Mouse (Mus musculus) thymus, postnatal 14 days (tissue): ENCODE data around the gene Cyb5d1.

Experiments
- DNase-seq: peaks from one replicate; pipeline ENCODE4 v3.0.0; 2021

Gene Cyb5d1

DNA sequence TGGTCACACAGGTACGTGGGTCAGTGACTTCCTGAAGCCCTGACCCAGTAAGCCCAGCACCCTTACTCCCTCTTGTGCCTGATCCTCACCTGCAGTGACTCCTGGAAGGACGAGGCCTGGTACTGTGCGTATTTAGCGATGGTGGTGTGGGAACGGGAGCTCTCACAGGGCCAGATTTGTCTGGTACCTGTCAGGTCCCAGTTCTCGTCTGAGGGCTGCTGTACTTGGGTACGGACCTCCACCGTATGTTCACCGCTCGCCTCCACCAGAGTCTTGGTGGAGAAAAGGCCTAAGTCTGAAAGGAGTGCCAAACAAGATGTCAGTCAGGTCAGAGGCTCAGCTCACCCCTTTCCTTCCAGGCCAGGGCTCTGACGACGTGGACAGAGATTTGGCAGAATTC, 6.6 kb upstream of the Cyb5d1 start:
- peak; percentile 18 for DNase-seq

DNA sequence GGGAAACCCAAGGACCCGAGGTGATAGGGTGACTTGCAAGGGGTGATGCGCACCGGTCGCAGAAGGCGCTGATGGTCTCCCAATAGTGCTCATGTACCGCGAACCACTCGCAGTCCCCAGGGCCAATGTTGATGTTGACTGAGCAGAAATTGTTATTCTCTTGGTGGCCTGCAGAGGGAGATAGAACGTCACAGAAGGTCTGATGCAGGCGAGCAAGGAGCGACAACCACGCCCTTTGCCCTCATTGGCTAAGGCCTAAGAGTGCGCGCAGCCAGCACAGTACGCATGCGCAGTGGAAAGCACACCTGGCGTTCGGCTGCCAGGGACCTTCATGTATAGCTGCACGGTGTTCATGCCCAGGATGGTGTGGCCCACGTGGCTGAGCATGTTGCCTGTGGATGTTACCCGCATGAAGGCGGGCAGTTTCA, 5.8 kb upstream of the Cyb5d1 start:
- DNase-seq = peak; percentile 92

- no peak for DNase-seq
Observed at GRCm38 (mm10) chr11:69400083-69400850, 4.8 kb upstream of the Cyb5d1 start.

DNA sequence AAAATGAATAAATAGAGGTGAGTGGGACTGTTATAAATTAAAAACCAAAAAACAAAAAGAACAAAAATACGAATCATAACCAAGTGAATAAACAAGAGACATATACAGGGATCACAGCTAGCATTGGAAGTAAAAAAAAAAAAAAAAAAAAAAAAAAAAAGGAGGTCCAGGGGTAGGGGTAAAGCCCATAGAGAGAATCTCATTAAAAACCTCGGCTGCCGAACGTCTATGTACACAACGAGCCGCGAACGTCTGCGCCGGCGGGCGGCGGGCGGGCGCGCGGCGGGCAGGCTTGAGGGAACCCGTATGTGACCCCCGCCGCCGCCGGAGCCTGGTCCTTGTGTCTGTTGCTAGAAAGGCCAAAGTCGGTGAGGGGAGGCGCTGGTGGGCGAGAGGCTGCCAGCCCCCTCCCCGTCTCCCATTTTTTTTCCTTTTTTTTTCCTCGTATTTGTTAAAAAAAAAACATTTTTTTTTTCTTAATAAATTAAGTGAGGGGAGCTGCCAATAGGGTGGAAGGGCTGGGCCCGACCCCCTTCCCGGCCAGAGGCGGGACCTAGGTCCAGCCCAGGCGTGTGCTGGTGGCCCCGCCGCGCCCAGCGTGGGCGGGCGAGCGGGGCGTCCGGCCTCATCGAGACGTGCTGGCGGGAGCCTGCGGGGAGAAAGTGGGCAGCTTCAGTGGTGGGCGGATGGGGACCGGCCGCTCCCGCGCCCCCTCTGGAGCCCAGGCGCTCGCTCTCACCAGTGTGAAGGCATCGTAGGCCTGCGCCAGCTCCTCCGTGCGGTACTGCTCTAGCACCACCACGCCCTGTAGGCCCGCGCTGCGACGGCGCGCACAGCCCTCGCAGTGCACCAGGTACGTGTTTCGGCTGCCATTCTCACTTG, 4.0 kb upstream of the Cyb5d1 start:
- peak; percentile 24 for DNase-seq

DNA sequence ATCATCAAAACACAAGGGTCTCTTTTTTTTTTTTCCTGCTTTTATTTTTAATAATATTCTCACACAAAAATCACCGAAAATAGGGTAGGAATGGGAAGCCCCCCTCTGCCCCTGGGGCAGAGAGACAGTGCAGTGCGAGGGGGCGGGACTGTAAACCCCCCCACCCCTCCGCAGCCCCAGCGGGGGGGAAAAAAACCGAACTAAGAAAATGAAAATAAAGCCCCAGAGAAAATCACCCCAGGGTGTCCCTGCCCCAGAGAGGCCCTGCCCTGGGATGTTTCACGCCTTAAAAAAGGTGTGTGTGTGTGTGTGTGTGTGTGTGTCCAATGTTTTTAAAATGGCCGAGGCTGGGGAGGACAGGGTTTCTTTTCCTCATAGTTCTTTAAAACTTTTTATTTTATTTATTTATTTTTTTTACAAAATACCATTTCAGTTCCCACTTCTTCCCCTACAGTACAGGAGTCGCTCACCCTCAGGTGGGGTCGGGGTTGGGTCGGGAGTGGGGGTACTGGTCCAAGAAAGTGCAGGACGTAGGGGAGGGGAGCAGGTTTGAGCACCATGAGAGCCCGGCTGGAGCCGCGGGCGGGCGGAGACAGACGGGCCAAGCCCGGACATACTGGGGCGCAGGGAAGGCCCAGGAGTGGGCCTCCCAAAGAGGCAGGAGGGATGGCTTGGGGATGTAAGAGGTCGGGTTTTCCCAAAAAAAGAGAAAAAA, 3.2 kb upstream of the Cyb5d1 start:
- peak; percentile 19 for DNase-seq

DNA sequence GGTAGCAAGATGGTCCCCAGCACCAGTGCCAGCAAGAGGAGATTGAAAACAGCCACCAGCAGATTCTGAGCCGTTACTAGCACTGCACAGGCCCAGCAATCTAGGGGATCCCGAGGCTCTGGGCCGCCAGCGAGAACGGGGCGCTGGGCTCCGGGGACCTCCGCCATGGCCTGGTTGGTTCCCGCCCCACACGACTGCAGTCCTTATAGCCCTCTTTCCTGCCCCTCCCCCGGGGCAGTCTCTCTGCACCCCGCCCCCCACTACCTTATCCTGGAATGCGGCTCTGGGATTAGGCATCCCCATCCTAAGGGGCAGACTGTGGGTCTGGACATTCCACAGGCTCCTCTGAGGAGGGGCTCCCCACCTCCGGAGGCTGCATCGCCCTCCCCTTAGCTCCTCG, 2.6 kb upstream of the Cyb5d1 start, which contains the start of gene Tmem88:
Gene Tmem88 (minus strand): TSS at position 176 of the 400 bp plus-strand sequence.
- DNase-seq = peak; percentile 38

GRCm38 (mm10) chr11:69397581-69398057, 2.2 kb upstream of the Cyb5d1 start:
- peak; percentile 21 for DNase-seq

DNA sequence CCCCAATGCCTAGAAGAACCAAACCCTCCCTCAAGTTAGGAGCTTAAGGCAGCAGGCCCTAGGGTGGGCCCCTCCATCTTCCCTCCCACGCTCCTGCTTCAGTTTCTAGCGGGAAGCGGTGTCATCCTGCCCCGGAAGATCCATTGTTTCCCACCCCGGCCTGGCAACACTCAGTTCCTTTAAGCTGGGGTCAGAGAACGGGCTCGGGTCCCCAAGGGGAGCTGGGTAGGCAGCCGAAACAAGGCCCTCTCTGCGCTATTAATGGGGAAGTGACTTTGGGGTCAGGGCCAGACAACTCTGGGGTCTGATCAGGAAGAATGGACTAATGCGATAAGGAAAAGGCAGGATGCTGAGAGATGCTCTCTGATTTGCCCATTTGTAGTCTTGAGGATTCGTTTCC, 1.3 kb upstream of the Cyb5d1 start:
- DNase-seq = peak; percentile 21

- peak; percentile 95 for DNase-seq
Observed at GRCm38 (mm10) chr11:69395634-69396373, 373 bp upstream of the Cyb5d1 start.

DNA sequence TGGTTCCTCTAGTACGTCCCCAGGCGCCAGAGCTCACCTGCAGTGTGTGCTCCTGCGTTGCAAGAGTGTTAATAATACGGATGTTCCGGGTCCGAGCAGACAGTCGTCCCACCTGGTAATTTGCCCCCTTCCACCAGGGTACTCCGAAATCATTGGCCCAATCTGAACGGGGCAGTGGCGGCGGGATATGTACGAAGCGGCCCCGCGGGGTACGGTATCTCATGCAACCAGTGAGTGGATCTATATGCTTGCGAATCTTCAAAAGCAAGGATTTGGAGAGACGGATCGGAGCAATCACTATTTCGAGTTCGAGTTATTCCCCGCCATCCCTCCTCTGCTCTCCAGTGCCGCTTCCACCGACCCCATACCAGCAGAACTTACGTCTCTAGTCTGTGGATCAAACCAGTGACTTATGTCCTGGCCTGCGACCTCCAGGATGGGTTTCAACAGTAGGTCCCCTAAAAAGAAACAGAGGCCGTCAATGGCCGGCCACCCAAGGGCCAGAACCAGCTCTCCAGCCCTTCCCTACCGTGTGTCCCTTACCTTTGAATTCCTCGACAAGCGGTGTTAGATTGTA, 752 bp downstream of the Cyb5d1 start:
- DNase-seq = peak; percentile 27

GRCm38 (mm10) chr11:69390400-69391034, 4.9 kb downstream of the Cyb5d1 start:
- DNase-seq = peak; percentile 81

GRCm38 (mm10) chr11:69389531-69390399, 5.7 kb downstream of the Cyb5d1 start:
- DNase-seq = peak; percentile 14

- no peak for DNase-seq
Observed at GRCm38 (mm10) chr11:69388680-69389079, 6.8 kb downstream of the Cyb5d1 start.

- no peak for DNase-seq
Observed at GRCm38 (mm10) chr11:69386758-69387157, 8.7 kb downstream of the Cyb5d1 start.

DNA sequence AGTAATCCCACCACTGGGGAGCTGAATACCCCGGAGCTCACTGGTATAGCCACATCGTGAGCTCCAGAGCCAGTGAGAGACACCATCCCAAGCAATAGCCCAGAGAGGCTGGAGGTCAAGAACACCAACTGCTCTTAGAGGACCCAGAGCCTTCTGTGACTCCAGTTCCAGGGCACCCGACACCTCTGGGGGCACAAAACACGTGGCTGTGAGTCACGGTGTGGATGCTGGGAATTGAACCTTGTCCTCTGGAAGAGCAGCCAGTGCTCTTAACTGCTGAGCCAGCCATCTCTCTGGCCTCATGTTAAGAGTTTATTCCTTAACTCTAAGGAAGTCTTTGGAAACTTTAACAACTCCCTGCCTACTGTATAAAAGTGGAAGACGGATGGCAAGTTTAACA, 10.5 kb downstream of the Cyb5d1 start:
- no peak for DNase-seq

DNA sequence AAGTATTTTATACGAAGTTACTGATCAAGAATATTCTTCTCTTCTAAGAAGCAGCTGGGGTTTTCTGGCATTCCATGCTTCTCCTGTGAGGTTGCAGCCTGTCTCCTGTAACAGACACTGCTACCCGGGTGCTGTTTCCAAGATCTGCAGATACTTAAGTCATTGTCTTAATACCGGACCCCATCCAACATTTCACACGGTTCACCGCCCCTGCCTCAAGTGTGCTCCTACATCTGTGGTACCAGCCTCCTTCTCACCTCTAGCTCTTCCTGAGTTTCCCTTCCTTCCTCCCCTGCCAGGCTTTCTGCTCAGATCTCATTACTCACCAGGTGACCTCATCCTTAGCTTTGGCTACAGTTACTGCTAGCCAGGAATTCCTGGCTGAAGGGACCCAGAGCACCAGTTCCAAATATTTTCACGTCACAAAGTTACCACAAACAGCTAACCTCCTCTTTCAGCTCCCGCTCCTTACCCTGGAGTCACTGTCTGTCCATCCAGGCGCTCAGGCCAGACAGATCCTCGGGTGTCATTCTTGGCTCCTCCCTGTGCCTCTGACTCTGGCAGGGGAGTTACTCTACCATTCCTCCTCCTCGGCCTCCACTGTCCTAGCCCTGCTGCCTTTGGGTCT, 12.8 kb downstream of the Cyb5d1 start:
- DNase-seq = no peak

DNA sequence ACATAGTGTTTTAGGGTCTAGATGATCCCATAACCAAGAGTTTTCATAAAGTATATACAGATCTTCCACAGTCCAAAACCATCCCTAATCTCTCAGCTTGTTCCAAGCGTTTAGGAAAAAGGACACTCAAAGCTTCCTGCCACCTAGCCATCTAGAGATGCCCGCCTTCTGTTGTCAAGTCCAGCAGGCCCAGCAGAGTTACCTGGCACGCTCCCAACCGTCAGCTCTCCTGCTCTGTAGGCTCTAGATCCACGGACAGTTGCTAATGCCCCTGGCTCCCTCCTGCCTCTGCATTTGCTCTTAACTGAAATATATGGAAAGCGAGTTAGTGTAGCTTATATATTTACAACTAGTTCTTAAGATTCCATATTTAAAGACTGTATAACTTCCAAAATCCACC, 14.1 kb downstream of the Cyb5d1 start:
- DNase-seq = no peak

GRCm38 (mm10) chr11:69379600-69379999, 15.8 kb downstream of the Cyb5d1 start:
- no peak for DNase-seq

DNA sequence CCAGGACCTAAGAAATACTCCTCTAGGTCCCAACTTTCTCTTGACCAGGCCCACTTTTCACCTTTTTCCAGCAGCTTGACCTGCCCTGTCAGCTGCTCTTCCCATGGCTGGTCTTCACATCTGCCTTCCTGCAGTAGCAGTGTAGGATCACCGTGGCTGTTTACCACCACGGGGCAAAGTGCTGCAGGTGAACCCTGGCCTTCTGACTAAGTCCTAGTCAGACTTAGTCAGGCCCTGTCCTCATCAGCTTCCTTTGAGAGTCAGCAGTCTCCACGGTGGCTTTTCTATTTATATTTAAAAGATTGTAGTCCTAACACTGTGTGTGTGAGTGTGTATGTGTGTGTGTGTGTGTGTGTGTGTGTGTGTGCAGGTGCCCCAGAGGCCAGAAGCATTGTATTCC, 17.7 kb downstream of the Cyb5d1 start:
- no peak for DNase-seq

GRCm38 (mm10) chr11:69375646-69376045, 19.8 kb downstream of the Cyb5d1 start:
- no peak for DNase-seq
